Mouse (Mus musculus): ENCODE measurements around the gene Ankrd34a. TPM values are rescaled to one million over a fixed set of nuclear protein-coding genes. Genes with fewer than 3 reads are reported as not detected.

Ankrd34a gene
- polyA plus RNA-seq, 1 experiment from 2014 or later, result 4.4 TPM

GRCm38 (mm10) chr3:96556651-96557635 is 39.5 kb upstream of the Ankrd34a start:
- WGBS, result 11% methylated on average over 22 of the region's 22 CpGs

GRCm38 (mm10) chr3:96557694-96558093 is 38.7 kb upstream of the Ankrd34a start, which contains the start of gene Txnip:
Txnip (plus strand) TSS chr3:96557957.
- Histone ChIP-seq H3K36me3 (replicated peaks) (peaks cover 22% of the 10 kb centered on the region), H3K27me3 (no peaks in the 10 kb centered on the region), H3K27ac (peak within 1 kb of the TSS; percentile 80), H3K9ac (peak within 1 kb of the TSS; percentile 63), H3K4me3 (replicated peaks) (peak within 1 kb of the TSS; percentile 63), H3K4me2 (peak within 1 kb of the TSS; percentile 67), H3K9me3 (no peaks in the 10 kb centered on the region), H3K4me1 (peaks cover 53% of the 10 kb centered on the region)
- ATAC-seq (ENCODE audit: low FRiP score), result peak; percentile 100
- WGBS, result under 1% methylated on average over 26 of the region's 26 CpGs

More at GRCm38 (mm10) chr3:96556651-96557635, 39.5 kb upstream of the Ankrd34a start:
- Histone ChIP-seq H3K9me3 (no peaks in the 10 kb centered on the region), H3K4me1 (peaks cover 53% of the 10 kb centered on the region), H3K36me3 (replicated peaks) (peaks cover 22% of the 10 kb centered on the region), H3K27me3 (no peaks in the 10 kb centered on the region), H3K27ac (peak overlapping the region; percentile 80), H3K9ac (peak overlapping the region; percentile 56), H3K4me2 (peak overlapping the region; percentile 67), H3K4me3 (replicated peaks) (peak overlapping the region; percentile 63)
- ATAC-seq (ENCODE audit: low FRiP score), result peak; percentile 1; the same call in 1 of the 2 replicates

- Histone ChIP-seq H3K4me1 (peaks cover 53% of the 10 kb centered on the region), H3K27ac (peak overlapping the region; percentile 3; the same call in 1 of the 2 replicates)
Observed at GRCm38 (mm10) chr3:96558159-96558558, 38.3 kb upstream of the Ankrd34a start.

GRCm38 (mm10) chr3:96558668-96559196 is 37.7 kb upstream of the Ankrd34a start:
- Histone ChIP-seq H3K27me3 (no peaks in the 10 kb centered on the region), H3K9me3 (no peaks in the 10 kb centered on the region), H3K4me3 (replicated peaks) (peak overlapping the region; percentile 63), H3K9ac (peak overlapping the region; percentile 63), H3K4me1 (peaks cover 53% of the 10 kb centered on the region), H3K36me3 (replicated peaks) (peaks cover 22% of the 10 kb centered on the region), H3K4me2 (peak overlapping the region; percentile 67), H3K27ac (no peak overlapping the region)
- ATAC-seq (ENCODE audit: low FRiP score), result no peak
- WGBS, result 46% methylated on average over 10 of the region's 10 CpGs

More at GRCm38 (mm10) chr3:96558159-96558558, 38.3 kb upstream of the Ankrd34a start:
- ATAC-seq (ENCODE audit: low FRiP score), result no peak
- H3K27me3 ChIP-seq, result no peaks in the 10 kb centered on the region
- H3K9me3 ChIP-seq, result no peaks in the 10 kb centered on the region
- peak overlapping the region; percentile 63 for H3K4me3 ChIP-seq (replicated peaks)
- H3K9ac ChIP-seq, result peak overlapping the region; percentile 63
- H3K4me2 ChIP-seq, result peak overlapping the region; percentile 67
- H3K36me3 ChIP-seq (replicated peaks), result peaks cover 22% of the 10 kb centered on the region
- under 1% methylated on average over 17 of the region's 17 CpGs for WGBS

- H3K27ac ChIP-seq, result peak overlapping the region; percentile 8; the same call in 1 of the 2 replicates
- no peak for ATAC-seq (ENCODE audit: low FRiP score)
- 90% methylated on average over 12 of the region's 12 CpGs for WGBS
- H3K9me3 ChIP-seq, result no peaks in the 10 kb centered on the region
- no peaks in the 10 kb centered on the region for H3K27me3 ChIP-seq
- peak overlapping the region; percentile 63 for H3K4me3 ChIP-seq (replicated peaks)
- peaks cover 22% of the 10 kb centered on the region for H3K36me3 ChIP-seq (replicated peaks)
- H3K4me2 ChIP-seq, result peak overlapping the region; percentile 67
- H3K4me1 ChIP-seq, result peaks cover 53% of the 10 kb centered on the region
- H3K9ac ChIP-seq, result no peak overlapping the region; the same call in 1 of the 2 replicates
Observed at GRCm38 (mm10) chr3:96559398-96559910, 37.0 kb upstream of the Ankrd34a start.

GRCm38 (mm10) chr3:96559911-96560850 is 36.3 kb upstream of the Ankrd34a start:
- H3K36me3 ChIP-seq (replicated peaks), result peaks cover 22% of the 10 kb centered on the region
- H3K4me3 ChIP-seq (replicated peaks), result peak overlapping the region; percentile 63
- H3K4me2 ChIP-seq, result peak overlapping the region; percentile 67
- peaks cover 49% of the 10 kb centered on the region for H3K4me1 ChIP-seq
- H3K27me3 ChIP-seq, result no peaks in the 10 kb centered on the region
- ATAC-seq (ENCODE audit: low FRiP score), result no peak
- 95% methylated on average over 23 of the region's 23 CpGs for WGBS
- H3K27ac ChIP-seq, result no peak overlapping the region
- no peaks in the 10 kb centered on the region for H3K9me3 ChIP-seq
- H3K9ac ChIP-seq, result no peak overlapping the region; the same call in 1 of the 2 replicates

- H3K4me3 ChIP-seq (replicated peaks), result 0 out of 2 replicates have a peak overlapping the region, but pooled peaks have one; percentile 9
- no peak for ATAC-seq (ENCODE audit: low FRiP score)
- H3K27me3 ChIP-seq, result no peaks in the 10 kb centered on the region
- WGBS, result 92% methylated on average over 9 of the region's 9 CpGs
- H3K9ac ChIP-seq, result peak overlapping the region; percentile 21; the same call in 1 of the 2 replicates
- peaks cover 42% of the 10 kb centered on the region for H3K4me1 ChIP-seq
- H3K27ac ChIP-seq, result no peak overlapping the region
- peaks cover 22% of the 10 kb centered on the region for H3K36me3 ChIP-seq (replicated peaks)
- no peaks in the 10 kb centered on the region for H3K9me3 ChIP-seq
- peak overlapping the region; percentile 67; the same call in 1 of the 2 replicates for H3K4me2 ChIP-seq
Observed at GRCm38 (mm10) chr3:96560881-96561668, 35.4 kb upstream of the Ankrd34a start.

- whole genome bisulfite sequencing, result 65% methylated on average over 10 of the region's 10 CpGs
- Histone ChIP-seq H3K27ac (no peak overlapping the region), H3K27me3 (no peaks in the 10 kb centered on the region), H3K36me3 (replicated peaks) (peaks cover 22% of the 10 kb centered on the region), H3K9me3 (no peaks in the 10 kb centered on the region), H3K9ac (no peak overlapping the region), H3K4me2 (no peak overlapping the region), H3K4me1 (peaks cover 32% of the 10 kb centered on the region), H3K4me3 (replicated peaks) (no peak overlapping the region)
- no peak for ATAC-seq (ENCODE audit: low FRiP score)
Observed at GRCm38 (mm10) chr3:96561946-96562681, 34.3 kb upstream of the Ankrd34a start.

GRCm38 (mm10) chr3:96563267-96563666 is 33.2 kb upstream of the Ankrd34a start:
- Histone ChIP-seq H3K4me2 (no peak overlapping the region), H3K36me3 (replicated peaks) (peaks cover 22% of the 10 kb centered on the region), H3K27me3 (no peaks in the 10 kb centered on the region), H3K27ac (0 out of 2 replicates have a peak overlapping the region, but pooled peaks have one; percentile 31), H3K9ac (no peak overlapping the region), H3K4me3 (replicated peaks) (no peak overlapping the region), H3K4me1 (peaks cover 31% of the 10 kb centered on the region), H3K9me3 (no peaks in the 10 kb centered on the region)
- whole genome bisulfite sequencing, result 96% methylated on average over 8 of the region's 8 CpGs
- no peak for ATAC-seq (ENCODE audit: low FRiP score)

GRCm38 (mm10) chr3:96563911-96564632 is 32.4 kb upstream of the Ankrd34a start:
- H3K4me1 ChIP-seq, result peaks cover 23% of the 10 kb centered on the region
- no peak overlapping the region for H3K4me2 ChIP-seq
- no peak overlapping the region for H3K9ac ChIP-seq
- peaks cover 22% of the 10 kb centered on the region for H3K36me3 ChIP-seq (replicated peaks)
- no peaks in the 10 kb centered on the region for H3K9me3 ChIP-seq
- ATAC-seq (ENCODE audit: low FRiP score), result no peak
- no peak overlapping the region for H3K4me3 ChIP-seq (replicated peaks)
- H3K27me3 ChIP-seq, result no peaks in the 10 kb centered on the region
- WGBS, result 86% methylated on average over 10 of the region's 10 CpGs
- no peak overlapping the region for H3K27ac ChIP-seq
